Mouse (Mus musculus): ENCODE data around the gene Tnni2. TPM values are rescaled to one million over a fixed set of nuclear protein-coding genes. Genes with fewer than 3 reads are reported as not detected.

Gene Tnni2
- polyA plus RNA-seq, 1 experiment: 4.3 TPM

DNA sequence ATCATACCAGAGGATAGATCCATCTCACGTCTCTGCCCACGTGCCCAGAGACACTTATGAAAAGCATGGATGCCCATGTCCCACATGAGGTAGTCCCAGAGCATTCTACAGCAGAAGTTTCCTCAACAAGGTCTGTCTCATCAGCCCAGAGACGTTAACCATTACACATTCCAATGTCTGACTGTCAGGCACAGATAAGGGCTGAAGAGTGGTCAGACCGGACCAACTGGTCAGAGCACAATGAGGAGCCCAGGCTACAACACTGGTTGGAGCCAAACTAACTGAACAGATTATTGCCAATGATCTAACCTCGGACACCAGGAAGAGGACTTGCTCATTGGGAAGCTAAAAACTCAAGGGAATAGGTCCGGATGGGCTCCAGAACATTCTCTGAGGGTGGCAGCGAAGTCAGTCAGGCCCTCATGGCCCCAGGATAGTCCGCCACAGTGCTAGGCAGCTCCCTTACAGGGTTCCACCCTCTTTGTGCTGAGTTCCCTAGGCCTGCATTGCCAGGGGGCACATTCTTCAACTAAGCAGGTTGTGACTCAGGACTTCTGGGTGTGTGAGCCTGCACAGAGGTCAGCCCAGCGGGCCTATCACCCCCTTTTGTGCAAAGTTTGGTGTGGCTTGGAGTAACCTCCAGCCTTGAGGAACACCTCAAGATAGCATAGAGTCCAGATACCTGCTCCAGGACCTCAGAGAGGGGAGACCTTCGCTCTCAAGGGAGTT lies 7.3 kb upstream of the Tnni2 start, which contains the start of gene Syt8:
Gene Syt8 (plus strand): TSS at position 714 of the 729 bp plus-strand sequence.
- DNase-seq: no peak
- peaks cover 17% of the 10 kb centered on the region for H3K4me1 ChIP-seq (replicated peaks; ENCODE audit: control insufficient read depth, insufficient read depth, low read length)
- TF ChIP-seq CTCF (IDR thresholded peaks at IDR 0.05; ENCODE audit: borderline replicate concordance, control insufficient read depth, extremely low read depth, insufficient read depth, low read length, poor library complexity) (no peak), POLR2A (IDR thresholded peaks at IDR 0.05; ENCODE audit: control insufficient read depth, extremely low read depth, insufficient read depth, low read length, poor library complexity) (no peak)
- H3K4me3 ChIP-seq (ENCODE audit: control insufficient read depth, insufficient read depth, low read length): no peak within 1 kb of the TSS
- no peak within 1 kb of the TSS for H3K27ac ChIP-seq (ENCODE audit: control insufficient read depth, insufficient read depth, low read length)
- H3K36me3 ChIP-seq (ENCODE audit: control insufficient read depth, insufficient read depth, low read length): no peaks in the 10 kb centered on the region
- 89% methylated on average over 10 of the region's 10 CpGs for WGBS
- H3K27me3 ChIP-seq (ENCODE audit: control insufficient read depth, insufficient read depth, low read length): no peaks in the 10 kb centered on the region

DNA sequence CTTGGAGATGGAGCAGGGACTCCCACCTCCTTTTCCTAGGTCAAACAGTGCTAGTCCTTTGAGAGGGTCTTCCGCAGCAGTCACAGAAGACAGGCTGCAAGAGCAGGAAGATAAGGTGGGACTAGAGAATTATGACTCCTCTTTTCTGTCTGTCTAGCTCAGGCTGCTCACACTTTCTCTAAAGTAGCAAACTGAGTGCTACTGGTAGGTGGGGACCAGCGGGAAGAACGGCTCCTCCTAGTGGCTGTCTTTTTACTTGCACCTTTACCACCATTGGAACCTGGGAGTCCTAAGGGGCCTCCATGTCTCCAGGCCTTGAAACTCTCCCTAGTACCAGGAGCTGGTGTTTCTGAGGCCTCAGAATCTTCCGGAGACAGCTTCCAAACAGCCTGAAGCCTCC lies 6.1 kb upstream of the Tnni2 start:
- Histone ChIP-seq H3K27me3 (ENCODE audit: control insufficient read depth, insufficient read depth, low read length) (no peaks in the 10 kb centered on the region), H3K36me3 (ENCODE audit: control insufficient read depth, insufficient read depth, low read length) (no peaks in the 10 kb centered on the region), H3K4me1 (replicated peaks; ENCODE audit: control insufficient read depth, insufficient read depth, low read length) (peaks cover 17% of the 10 kb centered on the region), H3K27ac (ENCODE audit: control insufficient read depth, insufficient read depth, low read length) (no peak overlapping the region), H3K4me3 (ENCODE audit: control insufficient read depth, insufficient read depth, low read length) (no peak overlapping the region)
- TF ChIP-seq CTCF (IDR thresholded peaks at IDR 0.05; ENCODE audit: borderline replicate concordance, control insufficient read depth, extremely low read depth, insufficient read depth, low read length, poor library complexity) (no peak), POLR2A (IDR thresholded peaks at IDR 0.05; ENCODE audit: control insufficient read depth, extremely low read depth, insufficient read depth, low read length, poor library complexity) (no peak)
- peak; percentile 72 for DNase-seq
- 30% methylated on average over 4 of the region's 4 CpGs for WGBS

DNA sequence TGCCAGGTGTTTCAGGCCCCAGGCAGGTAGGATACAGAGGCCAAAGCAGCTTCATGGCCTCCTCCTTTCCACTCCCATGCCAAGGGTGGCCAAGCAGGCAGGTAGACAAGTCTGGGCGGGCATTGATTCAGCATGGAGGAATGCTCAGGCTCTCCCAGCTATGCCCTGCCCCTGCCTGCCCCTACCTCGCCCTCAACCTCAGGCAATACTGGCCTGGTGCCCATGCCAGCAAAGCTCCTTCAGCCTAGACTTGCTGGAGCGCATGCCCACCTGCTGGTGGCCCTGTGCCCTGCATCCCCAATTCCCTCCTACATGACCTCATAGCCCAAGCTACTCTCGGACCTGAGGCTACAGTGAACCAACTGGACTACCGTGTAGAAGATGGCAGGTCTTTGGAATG lies 4.3 kb upstream of the Tnni2 start:
- DNase-seq: no peak
- 86% methylated on average over 5 of the region's 5 CpGs for WGBS
- Histone ChIP-seq H3K27ac (ENCODE audit: control insufficient read depth, insufficient read depth, low read length) (no peak overlapping the region), H3K27me3 (ENCODE audit: control insufficient read depth, insufficient read depth, low read length) (no peaks in the 10 kb centered on the region), H3K4me3 (ENCODE audit: control insufficient read depth, insufficient read depth, low read length) (no peak overlapping the region), H3K36me3 (ENCODE audit: control insufficient read depth, insufficient read depth, low read length) (no peaks in the 10 kb centered on the region), H3K4me1 (replicated peaks; ENCODE audit: control insufficient read depth, insufficient read depth, low read length) (peaks cover 33% of the 10 kb centered on the region)
- TF ChIP-seq POLR2A (IDR thresholded peaks at IDR 0.05; ENCODE audit: control insufficient read depth, extremely low read depth, insufficient read depth, low read length, poor library complexity) (no peak), CTCF (IDR thresholded peaks at IDR 0.05; ENCODE audit: borderline replicate concordance, control insufficient read depth, extremely low read depth, insufficient read depth, low read length, poor library complexity) (0 out of 2 replicates have a peak, but pooled peaks have one; percentile 16)

DNA sequence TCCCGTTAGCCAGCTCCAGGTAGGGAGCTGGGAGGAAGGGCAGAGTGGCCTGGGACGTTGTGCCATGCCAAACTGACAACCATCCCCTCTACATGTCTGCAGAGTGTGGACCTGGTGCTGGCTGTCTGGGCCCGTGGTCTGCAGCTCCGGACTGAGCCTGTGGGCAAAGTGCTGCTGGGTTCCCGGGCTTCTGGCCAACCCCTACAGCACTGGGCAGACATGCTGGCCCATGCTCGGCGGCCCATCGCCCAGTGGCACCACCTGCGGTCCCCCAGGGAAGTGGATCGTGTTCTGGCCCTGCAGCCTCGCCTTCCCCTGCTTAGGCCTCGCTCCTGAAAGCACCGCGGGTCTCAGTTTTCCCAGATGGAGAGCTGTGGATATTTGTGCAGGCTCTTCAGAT lies 1.6 kb upstream of the Tnni2 start:
- WGBS: 95% methylated on average over 14 of the region's 14 CpGs

DNA sequence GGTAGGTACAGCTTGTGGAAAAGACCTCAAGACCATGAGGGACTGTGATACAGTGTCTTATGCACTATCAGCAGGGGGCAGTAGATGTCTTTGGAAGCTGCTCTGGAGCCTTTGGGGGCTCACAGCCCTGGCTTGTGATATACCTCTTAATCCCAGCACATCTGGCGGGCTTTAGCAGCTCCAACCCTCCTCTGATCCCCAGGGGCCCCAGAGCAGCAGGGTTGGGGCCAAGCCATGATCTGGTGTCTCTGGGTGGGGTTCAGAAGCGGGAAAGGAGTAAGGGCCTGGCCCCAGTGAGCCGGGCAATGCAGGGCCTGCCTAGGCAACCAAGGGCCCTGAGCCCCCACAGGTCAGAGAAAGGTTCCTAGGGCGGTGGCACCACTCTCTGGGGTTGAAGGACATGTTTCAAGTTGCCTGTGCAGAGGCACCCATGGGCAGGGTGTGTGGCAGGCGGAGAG lies 922 bp upstream of the Tnni2 start:
- no peak; the same call in 1 of the 2 replicates for TF ChIP-seq CTCF (IDR thresholded peaks at IDR 0.05; ENCODE audit: borderline replicate concordance, control insufficient read depth, extremely low read depth, insufficient read depth, low read length, poor library complexity)
- no peak for TF ChIP-seq POLR2A (IDR thresholded peaks at IDR 0.05; ENCODE audit: control insufficient read depth, extremely low read depth, insufficient read depth, low read length, poor library complexity)
- H3K4me3 ChIP-seq (ENCODE audit: control insufficient read depth, insufficient read depth, low read length): no peak overlapping the region
- WGBS: 79% methylated on average over 5 of the region's 5 CpGs
- no peak overlapping the region for H3K27ac ChIP-seq (ENCODE audit: control insufficient read depth, insufficient read depth, low read length)
- H3K27me3 ChIP-seq (ENCODE audit: control insufficient read depth, insufficient read depth, low read length): no peaks in the 10 kb centered on the region
- H3K4me1 ChIP-seq (replicated peaks; ENCODE audit: control insufficient read depth, insufficient read depth, low read length): peaks cover 37% of the 10 kb centered on the region
- H3K36me3 ChIP-seq (ENCODE audit: control insufficient read depth, insufficient read depth, low read length): no peaks in the 10 kb centered on the region
- DNase-seq: peak; percentile 75

More for the DNA sequence above, 1.6 kb upstream of the Tnni2 start:
- Histone ChIP-seq H3K4me3 (ENCODE audit: control insufficient read depth, insufficient read depth, low read length) (no peak overlapping the region), H3K4me1 (replicated peaks; ENCODE audit: control insufficient read depth, insufficient read depth, low read length) (peaks cover 34% of the 10 kb centered on the region), H3K27me3 (ENCODE audit: control insufficient read depth, insufficient read depth, low read length) (no peaks in the 10 kb centered on the region), H3K36me3 (ENCODE audit: control insufficient read depth, insufficient read depth, low read length) (no peaks in the 10 kb centered on the region), H3K27ac (ENCODE audit: control insufficient read depth, insufficient read depth, low read length) (no peak overlapping the region)
- no peak for TF ChIP-seq POLR2A (IDR thresholded peaks at IDR 0.05; ENCODE audit: control insufficient read depth, extremely low read depth, insufficient read depth, low read length, poor library complexity)
- no peak for TF ChIP-seq CTCF (IDR thresholded peaks at IDR 0.05; ENCODE audit: borderline replicate concordance, control insufficient read depth, extremely low read depth, insufficient read depth, low read length, poor library complexity)
- no peak for DNase-seq

DNA sequence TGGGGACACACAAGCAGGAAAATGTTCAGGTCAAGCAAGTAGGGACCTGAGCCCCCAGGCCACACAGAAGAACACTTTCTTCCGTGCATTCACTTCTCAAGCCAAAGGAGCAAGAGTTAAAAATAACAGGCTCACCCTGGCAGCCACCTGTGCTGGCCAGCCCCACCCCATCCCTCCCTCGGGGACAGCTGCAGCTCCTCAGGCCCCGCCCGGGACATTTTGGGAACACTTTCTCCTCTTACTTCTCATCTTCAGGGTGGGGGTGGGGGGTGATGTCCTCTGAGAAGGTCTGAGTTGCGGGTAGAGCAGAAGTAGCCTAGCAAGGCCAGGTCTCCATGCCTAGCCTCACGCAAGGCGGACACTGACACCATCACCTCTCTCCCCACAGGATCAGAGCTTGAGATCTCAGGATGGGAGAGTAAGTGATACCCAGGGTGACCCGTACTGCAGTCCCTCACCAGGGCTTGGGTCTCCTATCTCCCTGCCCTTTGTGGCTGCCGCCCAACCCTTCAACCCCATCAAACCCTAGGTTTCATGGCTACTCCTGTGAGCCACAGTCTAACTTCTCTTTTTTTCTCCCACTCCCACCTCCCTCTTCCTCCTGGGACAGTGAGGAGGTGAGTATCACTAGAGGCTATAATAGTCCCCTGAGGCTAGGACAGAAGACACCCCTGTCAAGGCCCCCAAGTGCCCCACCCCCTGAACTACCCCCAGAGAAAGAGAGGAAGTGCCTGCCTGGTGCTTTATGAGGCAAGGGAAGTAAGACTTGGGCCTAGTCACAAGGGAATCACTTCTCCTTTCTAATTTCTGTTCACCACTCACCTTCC lies 686 bp downstream of the Tnni2 start:
- H3K36me3 ChIP-seq (ENCODE audit: control insufficient read depth, insufficient read depth, low read length): no peaks in the 10 kb centered on the region
- DNase-seq: no peak
- TF ChIP-seq POLR2A (IDR thresholded peaks at IDR 0.05; ENCODE audit: control insufficient read depth, extremely low read depth, insufficient read depth, low read length, poor library complexity) (no peak), CTCF (IDR thresholded peaks at IDR 0.05; ENCODE audit: borderline replicate concordance, control insufficient read depth, extremely low read depth, insufficient read depth, low read length, poor library complexity) (no peak)
- H3K4me1 ChIP-seq (replicated peaks; ENCODE audit: control insufficient read depth, insufficient read depth, low read length): peaks cover 44% of the 10 kb centered on the region
- no peak overlapping the region for H3K4me3 ChIP-seq (ENCODE audit: control insufficient read depth, insufficient read depth, low read length)
- H3K27me3 ChIP-seq (ENCODE audit: control insufficient read depth, insufficient read depth, low read length): no peaks in the 10 kb centered on the region
- 43% methylated on average over 9 of the region's 9 CpGs for WGBS
- H3K27ac ChIP-seq (ENCODE audit: control insufficient read depth, insufficient read depth, low read length): no peak overlapping the region; the same call in 1 of the 2 replicates
